Mouse (Mus musculus) bone marrow, adult 2 months (tissue): ENCODE results near the gene Mfap4.

ENCODE experiments used
- CTCF ChIP-seq: fragments of 200-500 bp; IDR thresholded peaks from 2 replicates; pipeline ENCODE4 v1.5.1; 2011; ENCODE audit warnings: low read length, control low read depth; ENCODE audit not compliant: control insufficient read depth, insufficient read depth
- POLR2A ChIP-seq: fragments of 200-500 bp; IDR thresholded peaks from 2 replicates; pipeline ENCODE4 v1.6.1; 2011; ENCODE audit warnings: low read depth, mild to moderate bottlenecking, control low read depth, low read length, borderline replicate concordance; ENCODE audit not compliant: control insufficient read depth

- TF ChIP-seq CTCF (no peak), POLR2A (no peak)
These were observed 3.9 kb downstream of the Mfap4 start for GRCm38 (mm10) chr11:61489085-61489484.
